Mouse (Mus musculus): ENCODE measurements around the gene Cnot10. TPM values are rescaled to one million over a fixed set of nuclear protein-coding genes. Genes with fewer than 3 reads are reported as not detected.

Gene Cnot10
- total and polyA plus RNA-seq, 2 experiments: 10.7 to 15.2 TPM

GRCm38 (mm10) chr9:114671946-114672345, 32.0 kb upstream of the Cnot10 start:
- Histone ChIP-seq H3K79me2 (ENCODE audit: control insufficient read depth, insufficient read depth, low read length) (no peaks in the 10 kb centered on the region), H3K36me3 (ENCODE audit: control insufficient read depth, insufficient read depth, low read length) (no peaks in the 10 kb centered on the region), H3K27me3 (ENCODE audit: control insufficient read depth, insufficient read depth, low read length) (no peaks in the 10 kb centered on the region), H3K27ac (replicated peaks; ENCODE audit: insufficient read depth, low read depth, low read length) (no peak overlapping the region), H3K9ac (ENCODE audit: low read depth, low read length) (no peak overlapping the region), H3K4me1 (ENCODE audit: control insufficient read depth, insufficient read depth, low read length) (peaks cover 3% of the 10 kb centered on the region; the same call in 1 of the 2 replicates), H3K4me3 (ENCODE audit: insufficient read depth, low read depth, low read length) (no peak overlapping the region)
- no peak for TF ChIP-seq CTCF (IDR thresholded peaks at IDR 0.05; ENCODE audit: low read depth, low read length)
- no peak for TF ChIP-seq POLR2A (IDR thresholded peaks at IDR 0.05; ENCODE audit: extremely low read depth, insufficient read depth, low read length)
- 79% methylated on average over 1 of the region's 1 CpGs for WGBS
- DNase-seq (ENCODE audit: extremely low read depth, low read depth, low spot score): no peak

DNA sequence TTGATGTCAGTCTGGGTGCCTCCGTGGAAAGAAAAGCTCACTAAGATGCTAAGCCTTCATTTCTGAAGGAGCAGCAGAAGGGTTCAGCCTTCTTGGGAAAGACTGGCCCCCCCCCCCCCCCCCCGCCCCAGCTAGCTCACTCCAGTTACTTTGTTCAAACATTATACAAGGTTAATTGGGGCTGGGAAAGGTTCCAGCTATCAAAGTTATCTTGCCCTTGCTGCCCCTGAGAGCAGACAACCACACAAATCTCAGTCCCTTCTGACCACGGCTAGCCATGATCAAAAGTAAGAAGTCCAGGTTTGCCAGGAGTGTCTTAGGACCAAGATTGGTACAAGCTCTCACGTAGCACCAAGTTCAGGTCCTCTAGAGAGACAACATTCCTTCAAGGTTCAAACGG, 29.0 kb upstream of the Cnot10 start:
- H3K27ac ChIP-seq (replicated peaks; ENCODE audit: insufficient read depth, low read depth, low read length): no peak overlapping the region

DNA sequence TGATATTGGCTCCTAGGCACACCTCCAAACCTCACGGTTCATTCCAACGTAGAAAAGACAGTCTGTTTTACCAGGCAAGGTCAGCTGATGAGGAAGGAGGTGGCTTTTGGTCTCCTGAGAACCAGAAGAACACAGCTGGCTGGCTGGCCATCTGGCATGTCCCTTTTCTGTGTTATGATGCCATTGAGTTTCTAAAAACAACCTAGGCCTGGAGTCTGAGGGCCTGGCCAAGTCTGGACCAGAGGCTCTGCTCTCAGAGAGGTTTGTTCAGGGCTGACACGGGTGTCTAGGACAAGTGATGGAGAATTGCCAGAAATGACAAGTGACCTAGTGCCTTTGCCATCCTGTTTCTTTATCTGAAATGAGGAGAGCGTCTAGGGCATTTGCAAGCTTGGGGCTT, 28.1 kb upstream of the Cnot10 start:
- 76% methylated on average over 4 of the region's 4 CpGs for WGBS
- no peaks in the 10 kb centered on the region for H3K79me2 ChIP-seq (ENCODE audit: control insufficient read depth, insufficient read depth, low read length)

More for the DNA sequence above, 29.0 kb upstream of the Cnot10 start:
- H3K27me3 ChIP-seq (ENCODE audit: control insufficient read depth, insufficient read depth, low read length): no peaks in the 10 kb centered on the region
- no peak for TF ChIP-seq POLR2A (IDR thresholded peaks at IDR 0.05; ENCODE audit: extremely low read depth, insufficient read depth, low read length)
- no peak for TF ChIP-seq CTCF (IDR thresholded peaks at IDR 0.05; ENCODE audit: low read depth, low read length)
- DNase-seq (ENCODE audit: extremely low read depth, low read depth, low spot score): no peak
- H3K9ac ChIP-seq (ENCODE audit: low read depth, low read length): no peak overlapping the region
- no peaks in the 10 kb centered on the region for H3K36me3 ChIP-seq (ENCODE audit: control insufficient read depth, insufficient read depth, low read length)
- no peak overlapping the region for H3K4me3 ChIP-seq (ENCODE audit: insufficient read depth, low read depth, low read length)
- 68% methylated on average over 5 of the region's 5 CpGs for whole genome bisulfite sequencing
- H3K4me1 ChIP-seq (ENCODE audit: control insufficient read depth, insufficient read depth, low read length): peaks cover 3% of the 10 kb centered on the region; the same call in 1 of the 2 replicates
- H3K79me2 ChIP-seq (ENCODE audit: control insufficient read depth, insufficient read depth, low read length): no peaks in the 10 kb centered on the region

DNA sequence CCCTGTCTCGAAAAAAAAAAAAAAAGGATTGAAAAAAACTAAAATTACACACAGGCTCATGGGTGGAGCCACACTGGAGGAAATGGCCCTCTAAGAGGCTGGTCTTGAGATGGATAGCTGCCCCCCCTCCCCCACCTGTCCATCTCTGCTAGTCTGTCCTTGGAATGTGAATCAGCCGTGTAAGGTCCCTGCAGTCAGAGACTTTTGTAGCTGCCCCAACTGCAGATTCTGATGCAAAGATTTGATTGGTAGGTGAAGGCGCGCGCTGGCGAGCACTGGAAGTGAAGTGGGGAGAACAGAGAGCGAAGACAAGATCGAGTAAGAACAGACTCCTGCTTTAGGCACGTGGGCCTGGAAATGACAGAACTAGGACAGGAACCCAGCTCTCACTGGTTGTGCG, 26.9 kb upstream of the Cnot10 start:
- H3K4me3 ChIP-seq (ENCODE audit: insufficient read depth, low read depth, low read length): no peak overlapping the region

More for the DNA sequence above, 28.1 kb upstream of the Cnot10 start:
- H3K36me3 ChIP-seq (ENCODE audit: control insufficient read depth, insufficient read depth, low read length): no peaks in the 10 kb centered on the region
- H3K27me3 ChIP-seq (ENCODE audit: control insufficient read depth, insufficient read depth, low read length): no peaks in the 10 kb centered on the region
- no peak overlapping the region for H3K4me3 ChIP-seq (ENCODE audit: insufficient read depth, low read depth, low read length)
- H3K9ac ChIP-seq (ENCODE audit: low read depth, low read length): no peak overlapping the region
- TF ChIP-seq POLR2A (IDR thresholded peaks at IDR 0.05; ENCODE audit: extremely low read depth, insufficient read depth, low read length): no peak
- TF ChIP-seq CTCF (IDR thresholded peaks at IDR 0.05; ENCODE audit: low read depth, low read length): no peak
- H3K27ac ChIP-seq (replicated peaks; ENCODE audit: insufficient read depth, low read depth, low read length): no peak overlapping the region
- H3K4me1 ChIP-seq (ENCODE audit: control insufficient read depth, insufficient read depth, low read length): peaks cover 2% of the 10 kb centered on the region; the same call in 1 of the 2 replicates
- no peak for DNase-seq (ENCODE audit: extremely low read depth, low read depth, low spot score)

DNA sequence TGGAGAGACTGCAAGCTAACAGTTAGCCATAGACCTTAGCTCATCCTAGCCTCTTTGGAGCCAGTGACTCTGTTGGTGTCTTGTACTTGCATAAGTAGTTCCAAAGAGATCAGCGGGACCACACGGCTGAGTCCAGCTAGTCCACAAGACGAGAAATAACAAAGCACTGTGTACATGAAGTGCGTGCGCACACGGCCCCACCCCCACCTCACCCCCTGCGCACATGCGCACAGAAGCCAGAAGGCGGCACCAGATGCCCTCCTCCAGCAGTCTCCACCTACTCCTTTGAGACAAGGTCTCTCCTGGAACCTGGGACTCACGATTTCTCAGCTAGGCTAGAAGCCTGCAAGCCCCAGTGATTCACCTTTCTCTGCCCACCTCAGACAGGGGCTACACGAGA, 23.8 kb upstream of the Cnot10 start:
- 88% methylated on average over 11 of the region's 11 CpGs for WGBS
- Histone ChIP-seq H3K4me3 (ENCODE audit: insufficient read depth, low read depth, low read length) (no peak overlapping the region), H3K79me2 (ENCODE audit: control insufficient read depth, insufficient read depth, low read length) (no peaks in the 10 kb centered on the region), H3K4me1 (ENCODE audit: control insufficient read depth, insufficient read depth, low read length) (no peaks in the 10 kb centered on the region), H3K9ac (ENCODE audit: low read depth, low read length) (no peak overlapping the region), H3K27ac (replicated peaks; ENCODE audit: insufficient read depth, low read depth, low read length) (no peak overlapping the region), H3K36me3 (ENCODE audit: control insufficient read depth, insufficient read depth, low read length) (no peaks in the 10 kb centered on the region), H3K27me3 (ENCODE audit: control insufficient read depth, insufficient read depth, low read length) (no peaks in the 10 kb centered on the region)
- no peak for DNase-seq (ENCODE audit: extremely low read depth, low read depth, low spot score)
- TF ChIP-seq CTCF (IDR thresholded peaks at IDR 0.05; ENCODE audit: low read depth, low read length) (no peak), POLR2A (IDR thresholded peaks at IDR 0.05; ENCODE audit: extremely low read depth, insufficient read depth, low read length) (no peak)

More for the DNA sequence above, 26.9 kb upstream of the Cnot10 start:
- Histone ChIP-seq H3K27ac (replicated peaks; ENCODE audit: insufficient read depth, low read depth, low read length) (no peak overlapping the region), H3K27me3 (ENCODE audit: control insufficient read depth, insufficient read depth, low read length) (no peaks in the 10 kb centered on the region), H3K79me2 (ENCODE audit: control insufficient read depth, insufficient read depth, low read length) (no peaks in the 10 kb centered on the region), H3K9ac (ENCODE audit: low read depth, low read length) (no peak overlapping the region), H3K36me3 (ENCODE audit: control insufficient read depth, insufficient read depth, low read length) (no peaks in the 10 kb centered on the region), H3K4me1 (ENCODE audit: control insufficient read depth, insufficient read depth, low read length) (no peaks in the 10 kb centered on the region)
- WGBS: 90% methylated on average over 10 of the region's 10 CpGs
- DNase-seq (ENCODE audit: extremely low read depth, low read depth, low spot score): no peak
- no peak for TF ChIP-seq POLR2A (IDR thresholded peaks at IDR 0.05; ENCODE audit: extremely low read depth, insufficient read depth, low read length)
- no peak for TF ChIP-seq CTCF (IDR thresholded peaks at IDR 0.05; ENCODE audit: low read depth, low read length)

GRCm38 (mm10) chr9:114661991-114662390, 22.0 kb upstream of the Cnot10 start:
- Histone ChIP-seq H3K9ac (ENCODE audit: low read depth, low read length) (no peak overlapping the region), H3K27me3 (ENCODE audit: control insufficient read depth, insufficient read depth, low read length) (no peaks in the 10 kb centered on the region), H3K4me3 (ENCODE audit: insufficient read depth, low read depth, low read length) (no peak overlapping the region), H3K27ac (replicated peaks; ENCODE audit: insufficient read depth, low read depth, low read length) (no peak overlapping the region), H3K36me3 (ENCODE audit: control insufficient read depth, insufficient read depth, low read length) (no peaks in the 10 kb centered on the region), H3K79me2 (ENCODE audit: control insufficient read depth, insufficient read depth, low read length) (no peaks in the 10 kb centered on the region), H3K4me1 (ENCODE audit: control insufficient read depth, insufficient read depth, low read length) (no peaks in the 10 kb centered on the region)
- DNase-seq (ENCODE audit: extremely low read depth, low read depth, low spot score): peak; percentile 65
- TF ChIP-seq POLR2A (IDR thresholded peaks at IDR 0.05; ENCODE audit: extremely low read depth, insufficient read depth, low read length) (no peak), CTCF (IDR thresholded peaks at IDR 0.05; ENCODE audit: low read depth, low read length) (no peak)
- 12% methylated on average over 7 of the region's 7 CpGs for WGBS
